Mouse (Mus musculus) forebrain, embryonic 13.5 days (tissue): ENCODE data around the gene Rab8b. TPM values are rescaled to one million over a fixed set of nuclear protein-coding genes. Genes with fewer than 3 reads are reported as not detected.
"Not testable (repeated sequence)": the region's sequence is repeated elsewhere in the genome, so short reads cannot be mapped to it uniquely, and the experiment has no call there.

Experiments used
- ATAC-seq: fragments of 200-750 bp; cut with Nextera tagmentation; 2 replicates; pipeline ENCODE4 v1.8.0; 2017
- H3K27ac ChIP-seq: fragments of 300-500 bp; sonication (generic); 2 replicates; pipeline ENCODE4 v1.5.1; 2015; ENCODE audit warnings: inconsistent platforms, mild to moderate bottlenecking, moderate library complexity
- H3K27me3 ChIP-seq: fragments of 300-500 bp; sonication (generic); 2 replicates; pipeline ENCODE4 v1.6.1; 2015; ENCODE audit warnings: mild to moderate bottlenecking, inconsistent platforms
- H3K36me3 ChIP-seq: fragments of 300-500 bp; sonication (generic); 2 replicates; pipeline ENCODE4 v1.6.1; 2015; ENCODE audit warnings: mild to moderate bottlenecking, inconsistent platforms; ENCODE audit not compliant: poor library complexity, severe bottlenecking
- H3K4me1 ChIP-seq: fragments of 300-500 bp; sonication (generic); 2 replicates; pipeline ENCODE4 v1.6.1; 2015; ENCODE audit warnings: inconsistent platforms
- H3K4me2 ChIP-seq: fragments of 300-500 bp; sonication (generic); 2 replicates; pipeline ENCODE4 v1.6.1; 2015; ENCODE audit warnings: inconsistent platforms, mild to moderate bottlenecking, moderate library complexity
- H3K4me3 ChIP-seq: fragments of 300-500 bp; sonication (generic); 2 replicates; pipeline ENCODE4 v1.5.1; 2015; ENCODE audit warnings: mild to moderate bottlenecking, inconsistent platforms
- H3K9ac ChIP-seq: fragments of 300-500 bp; sonication (generic); 2 replicates; pipeline ENCODE4 v1.6.1; 2015; ENCODE audit warnings: mild to moderate bottlenecking, inconsistent platforms
- H3K9me3 ChIP-seq: fragments of 300-500 bp; sonication (generic); replicated peaks from 2 replicates; pipeline ENCODE4 v1.6.1; 2016; ENCODE audit warnings: inconsistent platforms
- WGBS: fragments of 180-500 bp; shearing (Covaris S2); methylation state at CpG from one replicate; pipeline ENCODE4 v1.1.7; 2015; 5-methylcytosine and 5-hydroxymethylcytosine counted together
- polyA plus RNA-seq: library from polyadenylated mRNA; unstranded; fragments of >200 nt; fragmentation: Nextera tagmentation; extraction: Ambion mirVana; gene quantifications from 2 replicates; pipeline ENCODE4 v1.2.1, GENCODE M21; 2015

The Rab8b gene
- polyA plus RNA-seq, 1 experiment from 2014 or later = 43.8 TPM

- 38% methylated on average over 5 of the region's 5 CpGs for WGBS
Measured at GRCm38 (mm10) chr9:66861104-66861767, 58.3 kb downstream of the Rab8b start.

GRCm38 (mm10) chr9:66859523-66859922, 60.0 kb downstream of the Rab8b start:
- H3K4me3 ChIP-seq = no peak overlapping the region
- peaks cover 38% of the 10 kb centered on the region for H3K4me1 ChIP-seq
- H3K4me2 ChIP-seq = no peak overlapping the region
- ATAC-seq = no peak
- H3K36me3 ChIP-seq = peaks cover 29% of the 10 kb centered on the region
- no peaks in the 10 kb centered on the region for H3K9me3 ChIP-seq
- no peaks in the 10 kb centered on the region for H3K27me3 ChIP-seq
- 93% methylated on average over 5 of the region's 5 CpGs for WGBS
- H3K27ac ChIP-seq = no peak overlapping the region
- no peak overlapping the region for H3K9ac ChIP-seq

More at GRCm38 (mm10) chr9:66861104-66861767, 58.3 kb downstream of the Rab8b start:
- Histone ChIP-seq H3K27me3 (no peaks in the 10 kb centered on the region), H3K9ac (no peak overlapping the region), H3K9me3 (no peaks in the 10 kb centered on the region), H3K4me3 (no peak overlapping the region), H3K27ac (peak overlapping the region; percentile 16), H3K4me1 (peaks cover 47% of the 10 kb centered on the region), H3K36me3 (peaks cover 29% of the 10 kb centered on the region), H3K4me2 (no peak overlapping the region)
- ATAC-seq = peak; percentile 68; the same call in 1 of the 2 replicates

GRCm38 (mm10) chr9:66855865-66856264, 63.6 kb downstream of the Rab8b start:
- Histone ChIP-seq H3K4me1 (peaks cover 13% of the 10 kb centered on the region), H3K9ac (no peak overlapping the region), H3K9me3 (no peaks in the 10 kb centered on the region), H3K4me2 (no peak overlapping the region), H3K4me3 (no peak overlapping the region), H3K27ac (no peak overlapping the region), H3K27me3 (no peaks in the 10 kb centered on the region), H3K36me3 (peaks cover 38% of the 10 kb centered on the region)
- ATAC-seq = no peak
- 82% methylated on average over 7 of the region's 7 CpGs for WGBS

- Histone ChIP-seq H3K4me3 (no peak overlapping the region), H3K4me2 (no peak overlapping the region), H3K27me3 (no peaks in the 10 kb centered on the region), H3K9ac (no peak overlapping the region), H3K4me1 (peaks cover 5% of the 10 kb centered on the region; the same call in 1 of the 2 replicates), H3K9me3 (no peaks in the 10 kb centered on the region), H3K27ac (no peak overlapping the region), H3K36me3 (peaks cover 19% of the 10 kb centered on the region)
- ATAC-seq = no peak
- WGBS = 23% methylated on average over 6 of the region's 6 CpGs
Measured at GRCm38 (mm10) chr9:66852592-66852991, 66.9 kb downstream of the Rab8b start.

GRCm38 (mm10) chr9:66850966-66851365, 68.5 kb downstream of the Rab8b start:
- Histone ChIP-seq H3K4me2 (no peak overlapping the region), H3K27ac (no peak overlapping the region), H3K36me3 (peaks cover 30% of the 10 kb centered on the region), H3K9me3 (no peaks in the 10 kb centered on the region), H3K4me1 (peaks cover 5% of the 10 kb centered on the region; the same call in 1 of the 2 replicates), H3K27me3 (no peaks in the 10 kb centered on the region), H3K4me3 (no peak overlapping the region), H3K9ac (no peak overlapping the region)
- no peak for ATAC-seq
- WGBS = 88% methylated on average over 5 of the region's 5 CpGs

GRCm38 (mm10) chr9:66846822-66847221, 72.7 kb downstream of the Rab8b start:
- no peaks in the 10 kb centered on the region for H3K4me1 ChIP-seq
- H3K9me3 ChIP-seq = no peaks in the 10 kb centered on the region
- H3K36me3 ChIP-seq = peaks cover 30% of the 10 kb centered on the region
- H3K27ac ChIP-seq = no peak overlapping the region
- H3K4me3 ChIP-seq = no peak overlapping the region
- WGBS = 92% methylated on average over 5 of the region's 5 CpGs
- H3K27me3 ChIP-seq = no peaks in the 10 kb centered on the region
- H3K4me2 ChIP-seq = no peak overlapping the region
- no peak for ATAC-seq
- no peak overlapping the region for H3K9ac ChIP-seq

GRCm38 (mm10) chr9:66835097-66835480, 84.4 kb downstream of the Rab8b start:
- Histone ChIP-seq H3K27ac (no peak overlapping the region), H3K4me1 (peaks cover 7% of the 10 kb centered on the region)

GRCm38 (mm10) chr9:66834318-66835096, 85.0 kb downstream of the Rab8b start, which contains the start of gene Aph1c:
Gene Aph1c, minus strand, starts transcription at chr9:66834726.
- Histone ChIP-seq H3K36me3 (no peaks in the 10 kb centered on the region), H3K27me3 (peaks cover 14% of the 10 kb centered on the region), H3K4me3 (peak within 1 kb of the TSS; percentile 56), H3K27ac (no peak within 1 kb of the TSS), H3K9me3 (no peaks in the 10 kb centered on the region), H3K4me1 (peaks cover 7% of the 10 kb centered on the region), H3K9ac (peak within 1 kb of the TSS; percentile 60), H3K4me2 (peak within 1 kb of the TSS; percentile 87)
- peak; percentile 100 for ATAC-seq
- WGBS = under 1% methylated on average over 58 of the region's 58 CpGs

More at GRCm38 (mm10) chr9:66835097-66835480, 84.4 kb downstream of the Rab8b start:
- peak; percentile 83 for ATAC-seq
- Histone ChIP-seq H3K4me3 (peak overlapping the region; percentile 56), H3K4me2 (peak overlapping the region; percentile 87), H3K27me3 (peaks cover 14% of the 10 kb centered on the region), H3K36me3 (no peaks in the 10 kb centered on the region), H3K9me3 (no peaks in the 10 kb centered on the region), H3K9ac (peak overlapping the region; percentile 56)
- WGBS = 2% methylated on average over 24 of the region's 24 CpGs

GRCm38 (mm10) chr9:66833851-66834250, 85.6 kb downstream of the Rab8b start:
- H3K27ac ChIP-seq = no peak overlapping the region
- 16% methylated on average over 7 of the region's 7 CpGs for WGBS
- peak overlapping the region; percentile 87 for H3K4me2 ChIP-seq
- H3K4me1 ChIP-seq = peaks cover 7% of the 10 kb centered on the region
- H3K27me3 ChIP-seq = peaks cover 14% of the 10 kb centered on the region
- no peak for ATAC-seq
- peak overlapping the region; percentile 60; the same call in 1 of the 2 replicates for H3K9ac ChIP-seq
- no peaks in the 10 kb centered on the region for H3K36me3 ChIP-seq
- no peaks in the 10 kb centered on the region for H3K9me3 ChIP-seq
- H3K4me3 ChIP-seq = peak overlapping the region; percentile 56

- ATAC-seq = no peak
- Histone ChIP-seq H3K9me3 (no peaks in the 10 kb centered on the region), H3K4me2 (no peak overlapping the region), H3K4me3 (no peak overlapping the region), H3K27ac (no peak overlapping the region), H3K9ac (no peak overlapping the region), H3K27me3 (peaks cover 14% of the 10 kb centered on the region), H3K4me1 (peaks cover 7% of the 10 kb centered on the region), H3K36me3 (no peaks in the 10 kb centered on the region)
- 71% methylated on average over 4 of the region's 4 CpGs for WGBS
Measured at GRCm38 (mm10) chr9:66832366-66832908, 87.0 kb downstream of the Rab8b start.

GRCm38 (mm10) chr9:66825990-66826389, 93.5 kb downstream of the Rab8b start:
- H3K4me2 ChIP-seq = no peak overlapping the region
- no peaks in the 10 kb centered on the region for H3K36me3 ChIP-seq
- H3K9ac ChIP-seq = no peak overlapping the region
- H3K9me3 ChIP-seq = no peaks in the 10 kb centered on the region
- H3K27ac ChIP-seq = no peak overlapping the region
- H3K27me3 ChIP-seq = no peaks in the 10 kb centered on the region
- no peak for ATAC-seq
- no peaks in the 10 kb centered on the region for H3K4me1 ChIP-seq
- WGBS = 36% methylated on average over 1 of the region's 1 CpGs
- H3K4me3 ChIP-seq = no peak overlapping the region

- H3K36me3 ChIP-seq, H3K9ac ChIP-seq, H3K4me2 ChIP-seq, H3K27ac ChIP-seq, H3K4me1 ChIP-seq, H3K27me3 ChIP-seq, H3K9me3 ChIP-seq, H3K4me3 ChIP-seq, ATAC-seq: not testable (repeated sequence)
- WGBS = 60% methylated on average over 1 of the region's 5 CpGs
Measured at GRCm38 (mm10) chr9:66822255-66822654, 97.2 kb downstream of the Rab8b start.
